Mouse (Mus musculus) midbrain, embryonic 10.5 days (tissue): ENCODE measurements around the gene Grap2. TPM values are rescaled to one million over a fixed set of nuclear protein-coding genes. Genes with fewer than 3 reads are reported as not detected.

Experiments
- DNase-seq: peaks from one replicate; pipeline ENCODE4 v3.0.0-alpha.2; 2017; ENCODE audit warnings: low spot score
- H3K27ac ChIP-seq: fragments of 300-500 bp; sonication (generic); replicated peaks from 2 replicates; pipeline ENCODE4 v1.5.1; 2016; ENCODE audit warnings: mild to moderate bottlenecking
- H3K27me3 ChIP-seq: fragments of 300-500 bp; sonication (generic); 2 replicates; pipeline ENCODE4 v1.6.1; 2016; ENCODE audit warnings: low read depth, mild to moderate bottlenecking; ENCODE audit not compliant: poor library complexity, severe bottlenecking
- H3K36me3 ChIP-seq: fragments of 300-500 bp; sonication (generic); 2 replicates; pipeline ENCODE4 v1.6.1; 2016; ENCODE audit warnings: mild to moderate bottlenecking, moderate library complexity
- H3K4me1 ChIP-seq: fragments of 300-500 bp; sonication (generic); 2 replicates; pipeline ENCODE4 v1.6.1; 2016
- H3K4me3 ChIP-seq: fragments of 300-500 bp; sonication (generic); 2 replicates; pipeline ENCODE4 v1.5.1; 2016; ENCODE audit warnings: mild to moderate bottlenecking, moderate library complexity
- H3K9me3 ChIP-seq: fragments of 300-500 bp; sonication (generic); replicated peaks from 2 replicates; pipeline ENCODE4 v1.6.1; 2016; ENCODE audit warnings: mild to moderate bottlenecking
- WGBS: fragments of 180-500 bp; shearing (Covaris S2); methylation state at CpG from one replicate; pipeline ENCODE4 v1.1.7; 2016; 5-methylcytosine and 5-hydroxymethylcytosine counted together
- polyA plus RNA-seq: library from polyadenylated mRNA; unstranded; fragments of >200 nt; fragmentation: Nextera tagmentation; extraction: Ambion mirVana; gene quantifications from 2 replicates; pipeline ENCODE4 v1.2.1, GENCODE M21; 2016

Gene Grap2
- polyA plus RNA-seq, 1 experiment from 2014 or later = 1.2 TPM

DNA sequence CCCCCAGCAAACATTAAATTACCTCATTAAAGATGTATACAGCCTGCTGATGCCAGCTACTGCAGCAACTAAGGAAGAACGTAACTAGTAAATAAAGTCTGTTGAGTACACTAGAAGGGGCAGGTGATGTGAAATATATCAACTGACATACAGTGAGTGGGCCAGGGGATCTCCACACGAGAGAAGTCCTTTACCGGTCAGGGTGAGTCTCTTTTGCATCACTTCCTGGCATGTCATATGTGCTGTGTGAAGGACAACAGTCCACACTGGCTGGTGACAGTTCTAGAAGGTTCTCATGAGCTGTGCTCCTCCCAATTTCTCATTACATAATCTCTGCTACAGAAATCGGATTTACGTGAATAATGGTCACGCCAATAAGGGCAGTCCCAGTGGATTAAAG, 20.3 kb downstream of the Grap2 start:
- no peaks in the 10 kb centered on the region for H3K36me3 ChIP-seq
- peaks cover 7% of the 10 kb centered on the region for H3K4me1 ChIP-seq
- H3K4me3 ChIP-seq = no peak overlapping the region
- no peak for DNase-seq
- no peaks in the 10 kb centered on the region for H3K9me3 ChIP-seq
- no peaks in the 10 kb centered on the region for H3K27me3 ChIP-seq
- WGBS = 91% methylated on average over 6 of the region's 6 CpGs
- H3K27ac ChIP-seq = no peak overlapping the region

DNA sequence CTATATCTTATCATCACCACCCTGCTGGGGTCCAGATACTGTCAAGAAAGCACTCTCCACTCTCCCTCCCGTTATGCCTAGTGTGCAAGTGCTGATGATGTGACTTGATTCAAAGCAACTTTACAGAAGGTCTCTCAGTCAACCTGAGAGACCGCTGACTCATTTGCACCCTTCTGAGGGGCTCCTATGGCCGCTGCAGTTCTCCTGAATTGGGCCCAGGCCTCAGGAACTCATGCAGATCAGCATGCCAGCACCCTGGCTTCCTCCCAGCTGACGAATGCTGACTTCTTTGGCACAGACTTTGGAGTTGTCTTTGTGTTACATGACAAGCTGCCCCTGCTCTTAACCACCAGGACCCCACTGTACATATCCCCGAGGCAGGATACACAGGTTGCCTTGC, 21.5 kb downstream of the Grap2 start:
- Histone ChIP-seq H3K4me1 (peaks cover 8% of the 10 kb centered on the region), H3K9me3 (no peaks in the 10 kb centered on the region), H3K4me3 (no peak overlapping the region), H3K36me3 (no peaks in the 10 kb centered on the region), H3K27me3 (no peaks in the 10 kb centered on the region), H3K27ac (no peak overlapping the region)
- DNase-seq = no peak
- WGBS = 79% methylated on average over 5 of the region's 5 CpGs

DNA sequence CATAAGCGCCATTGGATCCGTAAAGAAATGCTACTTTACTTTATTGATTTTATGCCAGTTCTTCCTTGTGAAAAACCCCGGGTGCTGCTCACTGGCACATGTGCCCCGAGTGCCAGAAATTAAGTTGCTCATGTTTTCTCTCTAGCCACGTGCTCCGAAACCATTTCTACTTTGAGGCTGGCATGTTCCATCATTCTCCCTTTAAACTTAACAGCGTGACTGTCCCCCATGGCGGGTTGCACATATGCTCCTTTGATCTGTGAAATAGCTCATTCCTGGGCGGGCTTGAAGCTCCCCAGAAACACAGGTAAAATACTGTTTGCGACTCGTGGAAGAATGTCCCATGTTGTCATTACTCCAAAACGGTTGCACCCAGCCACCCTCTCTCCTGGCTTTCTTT, 26.4 kb downstream of the Grap2 start:
- no peaks in the 10 kb centered on the region for H3K9me3 ChIP-seq
- H3K36me3 ChIP-seq = no peaks in the 10 kb centered on the region
- H3K27me3 ChIP-seq = 0 out of 2 replicates have a peak, but pooled peaks cover 5% of the 10 kb centered on the region
- 81% methylated on average over 12 of the region's 12 CpGs for whole genome bisulfite sequencing
- H3K4me3 ChIP-seq = no peak overlapping the region
- peaks cover 28% of the 10 kb centered on the region for H3K4me1 ChIP-seq
- no peak overlapping the region for H3K27ac ChIP-seq
- no peak for DNase-seq

DNA sequence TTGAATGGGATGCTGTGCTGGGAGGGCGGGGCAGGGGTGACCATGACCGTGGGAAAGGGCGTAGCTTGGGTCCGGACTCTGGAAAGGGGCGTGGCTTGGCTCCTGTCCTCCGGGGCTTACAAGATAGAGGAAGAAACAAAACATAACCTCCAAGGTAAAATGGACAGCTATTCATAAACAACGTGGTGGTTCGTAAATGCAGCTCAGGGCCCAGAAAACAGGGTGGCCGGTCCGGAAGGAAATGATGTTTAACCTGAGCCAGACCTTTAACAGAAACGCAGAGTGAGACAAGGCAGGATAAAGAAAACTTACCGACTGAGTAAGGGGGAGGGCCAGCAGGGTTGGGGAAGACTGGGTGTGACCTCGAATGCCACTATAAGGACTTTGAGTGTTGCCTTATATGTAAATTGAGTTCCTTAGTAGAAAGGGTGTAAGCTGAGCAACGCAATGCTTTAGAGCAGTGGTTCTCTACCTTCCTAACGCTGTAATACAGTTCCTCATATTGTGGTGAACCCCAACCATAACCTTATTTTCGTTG, 26.9 kb downstream of the Grap2 start:
- Histone ChIP-seq H3K36me3 (no peaks in the 10 kb centered on the region), H3K9me3 (no peaks in the 10 kb centered on the region), H3K27ac (no peak overlapping the region), H3K27me3 (0 out of 2 replicates have a peak, but pooled peaks cover 5% of the 10 kb centered on the region), H3K4me1 (peaks cover 28% of the 10 kb centered on the region), H3K4me3 (no peak overlapping the region)
- DNase-seq = no peak
- WGBS = 61% methylated on average over 16 of the region's 16 CpGs

DNA sequence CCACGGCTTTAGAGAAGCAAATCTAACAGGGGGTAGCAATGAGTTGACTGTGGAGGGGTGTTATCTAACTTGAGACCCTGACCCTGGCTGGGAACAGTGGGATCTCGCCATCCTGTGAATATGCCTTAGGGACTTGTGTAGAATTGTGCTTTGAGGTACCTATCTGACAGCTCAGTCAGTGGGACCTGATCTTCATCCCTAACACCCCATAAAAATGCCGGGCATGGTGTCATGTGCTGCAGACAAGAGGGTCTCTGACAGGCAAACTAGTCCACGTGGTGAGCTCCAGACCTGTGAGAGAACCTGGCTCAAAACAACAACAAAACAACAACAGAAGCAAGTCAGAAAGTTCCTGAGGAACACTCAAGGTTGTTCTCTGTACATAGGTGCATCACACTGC, 27.4 kb downstream of the Grap2 start:
- H3K4me3 ChIP-seq = no peak overlapping the region
- peaks cover 28% of the 10 kb centered on the region for H3K4me1 ChIP-seq
- no peak for DNase-seq
- H3K9me3 ChIP-seq = no peaks in the 10 kb centered on the region
- 87% methylated on average over 4 of the region's 4 CpGs for WGBS
- no peaks in the 10 kb centered on the region for H3K36me3 ChIP-seq
- H3K27ac ChIP-seq = no peak overlapping the region
- 0 out of 2 replicates have a peak, but pooled peaks cover 5% of the 10 kb centered on the region for H3K27me3 ChIP-seq

DNA sequence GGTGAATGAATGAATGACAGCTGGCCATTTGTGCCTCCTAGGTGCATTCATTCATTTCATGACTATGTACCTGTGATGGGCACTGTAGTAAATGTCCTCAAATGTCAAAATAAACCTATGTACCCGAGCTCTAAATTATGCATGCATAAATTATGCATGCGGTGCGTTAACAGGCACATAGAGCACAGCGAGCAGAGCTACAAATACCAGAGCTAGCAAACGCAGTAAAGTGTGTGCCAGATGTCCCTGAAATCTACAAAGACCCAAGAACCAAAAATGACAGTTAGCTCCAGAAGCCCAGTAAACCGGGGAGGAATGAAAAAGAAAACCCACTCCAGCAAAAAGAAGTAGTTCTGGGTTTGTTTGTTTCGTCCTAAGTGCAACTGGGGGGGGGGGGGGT, 29.1 kb downstream of the Grap2 start:
- no peak for DNase-seq
- H3K9me3 ChIP-seq = no peaks in the 10 kb centered on the region
- WGBS = 70% methylated on average over 7 of the region's 7 CpGs
- no peak overlapping the region; the same call in 1 of the 2 replicates for H3K27ac ChIP-seq
- no peak overlapping the region for H3K4me3 ChIP-seq
- H3K36me3 ChIP-seq = no peaks in the 10 kb centered on the region
- H3K27me3 ChIP-seq = 0 out of 2 replicates have a peak, but pooled peaks cover 5% of the 10 kb centered on the region
- H3K4me1 ChIP-seq = peaks cover 21% of the 10 kb centered on the region

DNA sequence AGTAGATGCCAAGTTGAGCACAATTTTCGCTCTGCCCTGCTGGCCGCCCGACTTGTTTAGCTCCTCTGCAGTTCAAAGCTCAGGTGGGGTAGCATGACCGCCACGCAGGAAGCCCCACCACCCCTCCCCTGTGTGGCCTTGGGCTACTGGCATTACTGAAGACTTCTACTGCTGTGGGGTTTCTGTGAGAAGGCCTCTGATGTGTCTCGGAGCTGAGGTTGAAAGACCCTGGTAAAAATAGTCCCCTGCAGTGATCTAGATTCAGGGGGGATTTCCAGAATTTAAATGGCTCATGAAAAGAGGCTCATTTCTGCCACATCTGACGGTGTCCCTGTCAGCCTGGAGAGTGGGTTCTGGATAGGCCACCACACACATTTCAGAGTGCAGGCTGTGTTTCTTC, 30.1 kb downstream of the Grap2 start:
- no peaks in the 10 kb centered on the region for H3K9me3 ChIP-seq
- 66% methylated on average over 7 of the region's 7 CpGs for WGBS
- H3K4me3 ChIP-seq = no peak overlapping the region
- DNase-seq = no peak
- H3K36me3 ChIP-seq = no peaks in the 10 kb centered on the region
- no peak overlapping the region for H3K27ac ChIP-seq
- peaks cover 21% of the 10 kb centered on the region for H3K4me1 ChIP-seq
- 0 out of 2 replicates have a peak, but pooled peaks cover 5% of the 10 kb centered on the region for H3K27me3 ChIP-seq

DNA sequence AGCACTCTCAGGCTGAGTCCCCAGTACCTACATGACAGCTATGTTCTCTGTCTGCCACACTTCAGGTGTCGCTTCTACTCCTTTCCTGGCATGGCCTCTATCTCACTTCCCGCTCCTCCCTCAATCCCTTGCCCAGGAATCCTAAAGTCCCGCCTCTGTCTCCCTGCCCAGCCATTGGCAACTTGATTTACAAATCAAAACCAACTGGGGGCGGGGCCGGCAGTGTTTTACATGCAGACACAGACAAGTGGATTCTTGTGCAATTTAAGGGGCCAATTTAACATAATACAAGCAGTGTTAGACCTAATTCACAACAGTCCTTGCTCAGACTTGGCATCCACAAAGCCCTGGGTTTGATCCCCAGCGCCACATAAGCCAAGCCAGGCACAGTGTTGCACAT, 31.6 kb downstream of the Grap2 start:
- H3K27me3 ChIP-seq = 0 out of 2 replicates have a peak, but pooled peaks cover 5% of the 10 kb centered on the region
- H3K9me3 ChIP-seq = no peaks in the 10 kb centered on the region
- no peak overlapping the region for H3K4me3 ChIP-seq
- 87% methylated on average over 6 of the region's 6 CpGs for WGBS
- peaks cover 18% of the 10 kb centered on the region for H3K4me1 ChIP-seq
- no peaks in the 10 kb centered on the region for H3K36me3 ChIP-seq
- H3K27ac ChIP-seq = no peak overlapping the region
- DNase-seq = no peak

DNA sequence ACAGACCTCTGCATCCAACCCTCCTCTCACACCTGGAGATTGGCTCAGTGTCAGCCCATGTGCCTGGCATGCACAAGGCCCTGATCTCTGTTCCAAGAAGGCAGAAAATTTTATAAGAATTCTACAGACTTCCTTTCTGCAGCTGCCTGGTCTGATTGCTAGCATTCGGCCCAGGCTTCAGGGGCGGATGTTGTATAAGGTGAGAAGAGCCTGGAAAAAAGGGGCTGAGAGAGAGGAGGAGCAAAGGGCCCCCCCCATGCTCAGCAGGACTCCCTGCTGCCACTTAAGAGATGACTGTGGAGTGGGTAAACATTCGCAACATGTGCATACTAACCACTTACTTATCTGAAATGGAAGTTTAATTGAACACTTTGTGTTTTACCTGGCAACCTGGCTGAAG, 35.6 kb downstream of the Grap2 start:
- no peaks in the 10 kb centered on the region for H3K27me3 ChIP-seq
- H3K27ac ChIP-seq = no peak overlapping the region
- 81% methylated on average over 3 of the region's 3 CpGs for WGBS
- no peak overlapping the region for H3K4me3 ChIP-seq
- no peak for DNase-seq
- H3K9me3 ChIP-seq = no peaks in the 10 kb centered on the region
- 0 out of 2 replicates have a peak, but pooled peaks cover under 1% of the 10 kb centered on the region for H3K4me1 ChIP-seq
- H3K36me3 ChIP-seq = no peaks in the 10 kb centered on the region

DNA sequence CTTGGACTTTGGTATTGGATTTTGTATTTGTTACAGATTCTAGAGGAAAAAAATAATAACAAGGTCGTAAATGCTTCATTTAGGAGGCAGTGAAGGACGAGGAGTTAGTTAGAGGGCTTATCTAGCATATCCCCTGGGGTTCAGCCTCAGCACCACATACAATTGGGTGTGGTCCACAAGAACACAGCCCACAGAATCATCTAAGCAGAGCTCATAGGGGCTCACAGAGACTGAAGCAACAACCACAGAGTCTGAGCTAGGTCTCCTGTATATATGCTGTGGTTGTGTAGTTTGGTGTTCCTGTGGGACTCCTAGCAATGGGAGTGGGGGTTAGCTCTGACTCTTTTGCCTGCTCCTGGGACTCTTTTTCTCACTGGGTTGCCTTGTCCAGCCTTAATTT, 37.9 kb downstream of the Grap2 start:
- no peaks in the 10 kb centered on the region for H3K36me3 ChIP-seq
- H3K27me3 ChIP-seq = peaks cover 10% of the 10 kb centered on the region; the same call in 1 of the 2 replicates
- H3K27ac ChIP-seq = no peak overlapping the region
- H3K4me3 ChIP-seq = no peak overlapping the region
- DNase-seq = no peak
- no peaks in the 10 kb centered on the region for H3K9me3 ChIP-seq
- WGBS = 75% methylated on average over 2 of the region's 2 CpGs
- H3K4me1 ChIP-seq = peaks cover 18% of the 10 kb centered on the region

DNA sequence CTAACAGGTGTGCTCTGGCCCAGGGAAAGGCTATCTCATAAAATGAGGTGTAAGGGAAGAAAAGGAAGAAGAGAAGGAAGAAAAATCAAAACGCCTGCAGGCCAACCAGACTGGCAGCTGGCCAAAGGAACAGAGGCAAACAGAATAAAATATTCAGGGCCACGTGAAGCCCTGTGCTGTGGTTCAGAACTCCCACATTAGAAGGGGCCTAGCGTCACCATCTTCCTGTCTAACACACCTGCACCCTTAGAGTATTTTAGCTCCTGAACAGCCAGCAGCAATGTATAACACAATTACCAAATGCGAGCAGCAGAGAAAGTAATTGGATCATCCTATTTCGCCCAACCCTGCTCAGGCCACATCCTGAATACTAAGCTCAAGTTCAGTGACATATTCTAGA, 39.1 kb downstream of the Grap2 start:
- Histone ChIP-seq H3K4me3 (no peak overlapping the region), H3K4me1 (peaks cover 29% of the 10 kb centered on the region), H3K36me3 (no peaks in the 10 kb centered on the region), H3K27ac (no peak overlapping the region), H3K27me3 (peaks cover 19% of the 10 kb centered on the region), H3K9me3 (no peaks in the 10 kb centered on the region)
- DNase-seq = no peak
- 87% methylated on average over 5 of the region's 5 CpGs for WGBS

DNA sequence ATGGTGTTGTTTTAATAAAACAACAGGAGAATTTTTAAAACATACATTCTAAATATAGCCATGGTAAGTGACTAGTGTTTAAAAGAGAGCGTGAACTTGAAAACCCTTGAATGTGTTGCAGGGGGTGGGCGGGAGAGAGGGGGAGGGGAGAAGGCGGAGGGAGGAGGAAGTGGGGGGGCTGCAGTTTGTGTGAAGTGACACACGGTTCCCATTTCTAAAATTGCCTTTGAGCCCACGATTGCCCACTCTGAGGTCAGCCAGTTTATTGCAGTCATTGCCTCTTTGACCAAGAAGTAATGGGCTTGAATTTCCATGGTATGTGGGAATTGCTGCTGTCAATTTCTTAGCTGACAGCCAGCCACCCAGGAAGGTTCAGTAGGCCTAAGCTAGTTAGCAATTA, 41.5 kb downstream of the Grap2 start:
- peaks cover 33% of the 10 kb centered on the region for H3K27me3 ChIP-seq
- H3K4me3 ChIP-seq = no peak overlapping the region
- WGBS = 80% methylated on average over 5 of the region's 5 CpGs
- DNase-seq = no peak
- no peak overlapping the region for H3K27ac ChIP-seq
- no peaks in the 10 kb centered on the region for H3K9me3 ChIP-seq
- no peaks in the 10 kb centered on the region for H3K36me3 ChIP-seq
- peaks cover 29% of the 10 kb centered on the region for H3K4me1 ChIP-seq

DNA sequence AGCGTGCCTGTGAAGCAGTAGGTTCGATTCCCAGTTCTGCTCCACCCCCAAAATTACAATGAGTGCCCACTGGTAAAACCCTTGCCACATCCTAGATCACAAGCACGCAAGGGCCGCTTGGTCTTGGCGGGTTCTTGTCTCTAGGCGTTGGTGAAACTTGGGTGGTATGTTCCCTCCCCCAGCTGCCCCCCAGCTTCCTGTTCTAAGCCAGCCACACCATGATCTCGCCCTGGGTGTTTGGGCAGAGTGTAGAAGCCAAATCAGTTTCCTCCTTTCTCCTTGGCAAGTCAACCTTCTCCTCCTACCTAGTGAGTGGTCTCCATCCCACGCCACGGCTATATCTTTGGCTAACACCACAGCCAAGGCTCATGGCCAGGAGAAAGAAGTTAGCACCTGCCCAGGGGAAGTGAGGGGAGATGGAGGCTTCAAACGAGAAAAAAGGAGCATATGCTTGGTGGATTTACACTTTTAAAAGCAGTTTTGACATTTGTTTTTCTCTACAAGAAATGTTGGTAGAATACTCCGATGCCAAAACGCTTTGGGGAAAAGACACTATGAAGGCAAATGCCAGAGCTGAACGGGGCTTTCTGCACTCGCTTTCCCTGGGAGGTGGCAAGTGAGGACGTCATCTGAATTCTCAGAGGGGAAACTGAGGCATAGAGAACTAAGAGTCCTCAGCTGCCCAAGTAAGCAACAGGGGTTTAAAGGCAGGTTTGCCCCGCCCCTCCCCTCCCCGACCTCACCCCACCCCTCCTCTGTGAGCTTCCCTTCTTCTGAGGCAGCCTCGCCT, 42.3 kb downstream of the Grap2 start:
- no peaks in the 10 kb centered on the region for H3K36me3 ChIP-seq
- H3K27me3 ChIP-seq = peaks cover 33% of the 10 kb centered on the region
- WGBS = 65% methylated on average over 18 of the region's 18 CpGs
- no peak overlapping the region for H3K4me3 ChIP-seq
- no peak overlapping the region for H3K27ac ChIP-seq
- peaks cover 32% of the 10 kb centered on the region for H3K4me1 ChIP-seq
- DNase-seq = no peak
- no peaks in the 10 kb centered on the region for H3K9me3 ChIP-seq
